Mouse (Mus musculus) heart, embryonic 16.5 days (tissue): ENCODE measurements around the gene Ankrd37. TPM values are rescaled to one million over a fixed set of nuclear protein-coding genes. Genes with fewer than 3 reads are reported as not detected.

Source experiments
- ATAC-seq: fragments of 200-750 bp; cut with Nextera tagmentation; replicated peaks from 2 replicates; pipeline ENCODE4 v1.8.0; 2017; ENCODE audit warnings: moderate number of reproducible peaks; ENCODE audit not compliant: insufficient read depth, low FRiP score; ENCODE audit errors: extremely low read depth
- H3K27ac ChIP-seq: fragments of 300-500 bp; sonication (generic); 2 replicates; pipeline ENCODE4 v1.5.1; 2014; ENCODE audit warnings: mild to moderate bottlenecking, low read length, control low read depth, moderate library complexity
- H3K27me3 ChIP-seq: fragments of 300-500 bp; sonication (generic); 2 replicates; pipeline ENCODE4 v1.6.1; 2014; ENCODE audit warnings: low read length, mixed read lengths; ENCODE audit not compliant: control insufficient read depth, insufficient read depth
- H3K36me3 ChIP-seq: fragments of 300-500 bp; sonication (generic); 2 replicates; pipeline ENCODE4 v1.6.1; 2014; ENCODE audit not compliant: control insufficient read depth, insufficient read depth
- H3K4me1 ChIP-seq: fragments of 300-500 bp; sonication (generic); 2 replicates; pipeline ENCODE4 v1.6.1; 2014; ENCODE audit warnings: low read length, mixed read lengths; ENCODE audit not compliant: control insufficient read depth, insufficient read depth
- H3K4me2 ChIP-seq: fragments of 300-500 bp; sonication (generic); 2 replicates; pipeline ENCODE4 v1.6.1; 2014; ENCODE audit warnings: low read depth, mild to moderate bottlenecking, control low read depth, low read length
- H3K4me3 ChIP-seq: fragments of 300-500 bp; sonication (generic); 2 replicates; pipeline ENCODE4 v1.5.1; 2014; ENCODE audit warnings: mild to moderate bottlenecking, control low read depth, low read length
- H3K9ac ChIP-seq: fragments of 300-500 bp; sonication (generic); 2 replicates; pipeline ENCODE4 v1.6.1; 2014; ENCODE audit warnings: low read length, control low read depth
- H3K9me3 ChIP-seq: fragments of 300-500 bp; sonication (generic); replicated peaks from 2 replicates; pipeline ENCODE4 v1.6.1; 2016; ENCODE audit warnings: low read length; ENCODE audit not compliant: control insufficient read depth
- WGBS: fragments of 180-500 bp; shearing (Covaris S2); extraction: QIAGEN DNeasy Blood & Tissue Kit; methylation state at CpG from one replicate; pipeline ENCODE4 v1.1.7; 2014; 5-methylcytosine and 5-hydroxymethylcytosine counted together
- polyA plus RNA-seq: library from polyadenylated mRNA; unstranded; fragments of >200 nt; fragmentation: Nextera tagmentation; extraction: Ambion mirVana; gene quantifications from 2 replicates; pipeline ENCODE4 v1.2.1, GENCODE M21; 2015

Gene Ankrd37
- polyA plus RNA-seq, 1 experiment from 2014 or later: 26.1 TPM

DNA sequence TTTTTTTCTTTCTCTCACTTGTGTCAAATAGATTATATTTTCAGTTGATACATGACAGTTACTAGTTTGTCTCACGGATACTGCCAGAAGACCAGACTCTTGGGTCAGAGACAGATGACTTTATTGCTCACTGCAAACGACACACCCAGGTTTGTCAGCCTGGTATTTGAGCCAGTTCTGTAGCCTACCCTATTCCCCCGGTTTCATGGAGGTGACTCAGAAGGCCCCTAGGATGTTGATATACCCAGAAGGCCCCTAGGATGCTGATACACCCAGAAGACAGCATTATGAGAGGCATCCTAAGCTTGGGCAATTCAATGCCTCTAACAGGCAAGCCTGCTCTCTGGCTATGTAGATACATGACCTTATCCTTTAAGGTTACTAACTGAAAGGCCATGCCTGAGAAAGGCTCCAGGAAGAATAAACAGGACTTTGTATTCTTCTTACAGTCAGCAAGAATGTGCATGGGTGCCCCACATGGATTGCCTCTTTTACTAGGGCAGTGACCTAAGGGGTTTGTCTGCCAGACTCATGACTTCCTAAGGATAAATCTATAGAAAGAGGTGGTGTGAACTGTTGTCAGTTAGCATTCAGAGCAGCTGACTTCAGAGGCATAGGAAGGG is 1.7 kb upstream of the Ankrd37 start:
- Histone ChIP-seq H3K4me1 (peaks cover 13% of the 10 kb centered on the region), H3K9ac (no peak overlapping the region), H3K4me2 (no peak overlapping the region), H3K27me3 (no peaks in the 10 kb centered on the region), H3K4me3 (no peak overlapping the region), H3K36me3 (no peaks in the 10 kb centered on the region), H3K9me3 (no peaks in the 10 kb centered on the region), H3K27ac (no peak overlapping the region)
- no peak for ATAC-seq
- 69% methylated on average over 3 of the region's 3 CpGs for WGBS

DNA sequence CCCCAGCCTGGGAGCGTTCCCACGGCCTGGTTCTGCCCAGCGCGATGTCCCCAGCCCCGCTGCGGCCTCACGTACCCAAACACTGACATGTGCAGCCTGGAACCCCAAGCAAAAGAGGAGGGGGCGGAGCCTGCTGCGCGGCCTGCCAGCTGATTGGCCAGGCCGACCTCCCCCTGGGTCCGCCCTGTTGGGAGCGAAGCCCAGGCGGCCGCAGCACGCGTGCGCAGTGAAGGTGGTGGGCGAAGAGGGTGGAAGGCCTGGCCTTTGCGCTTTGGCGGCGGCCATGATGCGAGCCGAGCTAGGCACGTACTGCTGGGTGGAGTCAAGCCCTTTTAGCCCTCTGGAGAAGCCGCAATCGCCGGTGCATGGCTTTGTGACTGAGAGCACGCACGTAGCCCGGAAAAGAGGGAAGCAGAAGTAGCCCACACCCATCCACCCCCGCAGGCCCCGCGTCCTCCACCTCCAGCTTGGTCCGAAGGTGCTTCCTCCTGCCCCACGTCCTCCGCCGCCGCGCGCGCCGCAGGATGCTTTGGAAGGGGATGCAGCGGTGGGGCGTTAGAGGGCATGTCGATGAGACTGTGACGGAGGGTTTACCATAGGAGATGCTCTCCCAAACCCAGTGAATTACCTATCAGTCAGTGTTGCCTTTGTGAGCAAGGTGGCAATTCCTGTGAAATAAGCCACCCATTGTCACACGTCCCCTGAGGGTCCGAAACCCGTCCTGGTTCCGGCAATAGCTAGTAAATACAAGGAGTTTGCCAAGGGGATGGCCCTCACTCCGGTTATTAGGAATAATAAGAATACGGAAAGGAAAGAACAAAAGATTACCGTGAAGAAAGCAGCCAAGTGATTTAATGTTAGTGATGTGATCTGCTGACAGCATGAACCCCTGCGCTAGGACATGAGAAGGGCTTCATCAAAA is 5.5 kb downstream of the Ankrd37 start:
- Histone ChIP-seq H3K27ac (peak overlapping the region; percentile 98), H3K4me1 (no peaks in the 10 kb centered on the region), H3K9ac (peak overlapping the region; percentile 85), H3K36me3 (peaks cover 16% of the 10 kb centered on the region), H3K4me3 (peak overlapping the region; percentile 61), H3K9me3 (no peaks in the 10 kb centered on the region), H3K27me3 (no peaks in the 10 kb centered on the region), H3K4me2 (peak overlapping the region; percentile 94)
- peak; percentile 99 for ATAC-seq
- WGBS: 6% methylated on average over 54 of the region's 55 CpGs

DNA sequence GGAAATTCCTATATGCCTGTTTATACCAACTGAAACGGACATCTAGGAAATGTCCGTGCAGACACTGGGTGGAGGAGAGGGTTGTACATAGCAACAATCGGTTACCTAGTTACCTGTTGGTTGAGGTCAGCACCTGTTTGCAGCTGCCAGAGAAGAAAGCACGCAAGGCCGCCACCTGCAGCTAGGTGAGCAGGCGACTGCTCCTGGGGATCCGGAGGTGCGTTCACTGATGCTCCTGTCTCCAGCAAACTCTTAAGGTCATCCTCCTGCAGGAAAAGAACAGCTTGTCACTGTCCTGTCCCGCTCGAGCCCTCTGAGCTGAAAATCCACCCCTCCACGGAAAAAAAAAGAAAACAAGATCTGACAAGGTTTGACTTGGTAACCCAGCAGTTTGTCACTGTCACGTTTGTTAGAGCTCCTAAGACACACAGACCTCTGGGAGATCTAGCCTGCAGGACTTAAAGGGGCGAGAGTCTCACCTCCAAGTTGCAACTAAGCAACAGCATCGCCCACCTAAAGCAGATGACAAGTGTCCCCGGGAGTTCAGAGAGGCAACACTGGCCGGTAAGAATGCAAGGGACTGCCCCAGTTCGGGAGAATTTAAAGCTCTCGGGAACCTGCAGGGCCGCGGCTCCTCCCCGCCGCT is 6.2 kb downstream of the Ankrd37 start, which contains the start of gene Lrp2bp:
Gene Lrp2bp (plus strand): TSS at position 166 of the 646 bp plus-strand sequence.
- peak within 1 kb of the TSS; percentile 61 for H3K4me3 ChIP-seq
- 2% methylated on average over 22 of the region's 22 CpGs for WGBS
- H3K4me1 ChIP-seq: no peaks in the 10 kb centered on the region
- H3K27me3 ChIP-seq: no peaks in the 10 kb centered on the region
- H3K4me2 ChIP-seq: peak within 1 kb of the TSS; percentile 94
- peak within 1 kb of the TSS; percentile 98 for H3K27ac ChIP-seq
- ATAC-seq: no peak
- H3K36me3 ChIP-seq: peaks cover 16% of the 10 kb centered on the region
- peak within 1 kb of the TSS; percentile 85 for H3K9ac ChIP-seq
- H3K9me3 ChIP-seq: no peaks in the 10 kb centered on the region

DNA sequence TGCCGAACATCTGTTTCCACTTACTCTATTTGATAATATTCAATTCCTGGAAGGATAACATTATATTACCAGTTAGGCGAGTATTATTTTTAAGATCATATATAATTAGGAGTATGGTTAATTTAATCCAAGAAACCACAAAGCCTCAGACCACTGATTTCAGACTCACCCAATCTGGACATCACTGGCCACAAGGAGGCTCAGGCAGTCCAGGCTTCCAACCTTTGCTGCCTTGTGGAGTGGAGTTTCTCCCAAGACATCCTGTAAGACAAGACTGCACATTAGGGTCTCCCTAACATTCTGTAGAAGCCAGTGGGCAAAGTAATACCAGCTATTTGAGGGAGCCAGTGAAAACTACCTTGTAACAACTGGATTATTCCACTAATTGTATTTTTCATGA is 7.3 kb downstream of the Ankrd37 start:
- whole genome bisulfite sequencing: 72% methylated on average over 2 of the region's 2 CpGs
- no peak overlapping the region for H3K27ac ChIP-seq
- peaks cover 21% of the 10 kb centered on the region for H3K36me3 ChIP-seq
- H3K27me3 ChIP-seq: no peaks in the 10 kb centered on the region
- H3K4me3 ChIP-seq: peak overlapping the region; percentile 20; the same call in 1 of the 2 replicates
- ATAC-seq: no peak
- 0 out of 2 replicates have a peak overlapping the region, but pooled peaks have one; percentile 38 for H3K9ac ChIP-seq
- peak overlapping the region; percentile 14; the same call in 1 of the 2 replicates for H3K4me2 ChIP-seq
- no peaks in the 10 kb centered on the region for H3K9me3 ChIP-seq
- H3K4me1 ChIP-seq: no peaks in the 10 kb centered on the region

GRCm38 (mm10) chr8:45995576-45995975 is 9.9 kb downstream of the Ankrd37 start:
- Histone ChIP-seq H3K36me3 (peaks cover 25% of the 10 kb centered on the region), H3K27ac (no peak overlapping the region), H3K4me3 (no peak overlapping the region), H3K9ac (no peak overlapping the region), H3K4me2 (no peak overlapping the region), H3K4me1 (no peaks in the 10 kb centered on the region), H3K27me3 (no peaks in the 10 kb centered on the region), H3K9me3 (no peaks in the 10 kb centered on the region)
- ATAC-seq: no peak
- 80% methylated on average over 3 of the region's 3 CpGs for WGBS

- no peaks in the 10 kb centered on the region for H3K9me3 ChIP-seq
- H3K36me3 ChIP-seq: peaks cover 25% of the 10 kb centered on the region
- no peak for ATAC-seq
- H3K27me3 ChIP-seq: no peaks in the 10 kb centered on the region
- no peak overlapping the region for H3K9ac ChIP-seq
- H3K4me2 ChIP-seq: no peak overlapping the region
- no peak overlapping the region for H3K27ac ChIP-seq
- WGBS: 98% methylated on average over 2 of the region's 2 CpGs
- H3K4me1 ChIP-seq: no peaks in the 10 kb centered on the region
- H3K4me3 ChIP-seq: no peak overlapping the region
Measured at GRCm38 (mm10) chr8:45994111-45994510, 11.4 kb downstream of the Ankrd37 start.

GRCm38 (mm10) chr8:45990631-45991310 is 14.7 kb downstream of the Ankrd37 start:
- Histone ChIP-seq H3K27me3 (no peaks in the 10 kb centered on the region), H3K4me1 (no peaks in the 10 kb centered on the region), H3K4me2 (no peak overlapping the region), H3K36me3 (peaks cover 18% of the 10 kb centered on the region), H3K27ac (no peak overlapping the region), H3K9me3 (no peaks in the 10 kb centered on the region), H3K4me3 (no peak overlapping the region), H3K9ac (no peak overlapping the region)
- 92% methylated on average over 4 of the region's 4 CpGs for WGBS
- ATAC-seq: no peak

- no peak overlapping the region for H3K4me3 ChIP-seq
- 49% methylated on average over 2 of the region's 2 CpGs for WGBS
- no peaks in the 10 kb centered on the region for H3K27me3 ChIP-seq
- H3K27ac ChIP-seq: no peak overlapping the region
- H3K36me3 ChIP-seq: peaks cover 19% of the 10 kb centered on the region; the same call in 1 of the 2 replicates
- no peak overlapping the region for H3K4me2 ChIP-seq
- no peaks in the 10 kb centered on the region for H3K9me3 ChIP-seq
- no peak for ATAC-seq
- no peaks in the 10 kb centered on the region for H3K4me1 ChIP-seq
- no peak overlapping the region for H3K9ac ChIP-seq
Measured at GRCm38 (mm10) chr8:45988189-45988588, 17.3 kb downstream of the Ankrd37 start.
